Mouse (Mus musculus): Measurements from ENCODE around the gene Accs.

Gene Accs

GRCm38 (mm10) chr2:93794375-93794774 lies 55.4 kb downstream of the Accs start:
- no peak for DNase-seq (ENCODE audit: low spot score in 2 of 2)

- peak in 1 of 2 experiments; percentile 53 for DNase-seq (ENCODE audit: low spot score in 2 of 2)
Observed at GRCm38 (mm10) chr2:93791516-93792499, 57.9 kb downstream of the Accs start.

GRCm38 (mm10) chr2:93790798-93791345 lies 58.9 kb downstream of the Accs start:
- DNase-seq (ENCODE audit: low spot score in 2 of 2): no peak

- no peak for DNase-seq (ENCODE audit: low spot score in 2 of 2)
Observed at GRCm38 (mm10) chr2:93788557-93788956, 61.2 kb downstream of the Accs start.

- DNase-seq (ENCODE audit: low spot score in 2 of 2): peak; percentile 89 to 90
Observed at GRCm38 (mm10) chr2:93786175-93786574, 63.6 kb downstream of the Accs start.

GRCm38 (mm10) chr2:93785432-93785798 lies 64.3 kb downstream of the Accs start:
- DNase-seq (ENCODE audit: low spot score in 2 of 2): no peak

- DNase-seq (ENCODE audit: low spot score in 2 of 2): peak; percentile 34 to 56
Observed at GRCm38 (mm10) chr2:93784721-93785431, 64.9 kb downstream of the Accs start.

- no peak for DNase-seq (ENCODE audit: low spot score in 2 of 2)
Observed at GRCm38 (mm10) chr2:93783926-93784539, 65.7 kb downstream of the Accs start.

Data from right cerebral cortex, adult 2 months (tissue).